Mouse (Mus musculus) gastrocnemius, adult 2 months (tissue): ENCODE results near the gene Slc46a2. TPM values are rescaled to one million over a fixed set of nuclear protein-coding genes. Genes with fewer than 3 reads are reported as not detected.
A peak's percentile ranks its signal among the peaks of the same experiment; 100 is the strongest.

Experiments
- DNase-seq: peaks from one replicate; pipeline ENCODE4 v3.0.0; 2022
- H3K27ac ChIP-seq: fragments of 200-600 bp; 2 replicates; pipeline ENCODE4 v1.8.1; 2022; ENCODE audit warnings: mild to moderate bottlenecking
- H3K4me3 ChIP-seq: fragments of 200-600 bp; 2 replicates; pipeline ENCODE4 v1.8.1; 2022; ENCODE audit warnings: mild to moderate bottlenecking, moderate library complexity
- CTCF ChIP-seq: fragments of 200-600 bp; IDR thresholded peaks from 2 replicates; pipeline ENCODE4 v1.8.1; 2022; ENCODE audit warnings: antibody characterized with exemption, mild to moderate bottlenecking, moderate library complexity
- intact Hi-C: fragments of 180-260 bp; cut with DNase I; formaldehyde crosslinking; loops from one replicate; pipeline ENCODE4 v1.15.1; 2025
- total RNA-seq, 2 experiments: library from RNA; stranded (reverse); gene quantifications; 2 replicates each; pipeline ENCODE4 v1.2.3; 2021

Gene Slc46a2
- total RNA-seq, 2 experiments from 2014 or later, result not detected

- TF ChIP-seq CTCF, result no peak
- intact Hi-C loops, result no loop called here
- H3K4me3 ChIP-seq, result no peak overlapping the region
- H3K27ac ChIP-seq, result peak overlapping the region; percentile 13; the same call in 1 of the 2 replicates
- peak; percentile 35 for DNase-seq
These were observed 51.0 kb downstream of the Slc46a2 start for GRCm38 (mm10) chr4:59863869-59864268.

GRCm38 (mm10) chr4:59862335-59862734 is 52.5 kb downstream of the Slc46a2 start:
- no peak for TF ChIP-seq CTCF
- DNase-seq, result no peak
- Histone ChIP-seq H3K4me3 (no peak overlapping the region), H3K27ac (no peak overlapping the region)
- intact Hi-C loops, result no loop called here

GRCm38 (mm10) chr4:59861871-59862270 is 53.0 kb downstream of the Slc46a2 start:
- TF ChIP-seq CTCF, result no peak
- Histone ChIP-seq H3K27ac (no peak overlapping the region), H3K4me3 (no peak overlapping the region)
- DNase-seq, result no peak
- intact Hi-C loops, result no loop called here

GRCm38 (mm10) chr4:59860431-59860830 is 54.4 kb downstream of the Slc46a2 start:
- no peak for DNase-seq
- TF ChIP-seq CTCF, result no peak
- no peak overlapping the region for H3K4me3 ChIP-seq
- intact Hi-C loops, result no loop called here
- no peak overlapping the region for H3K27ac ChIP-seq

- intact Hi-C loops, result no loop called here
- TF ChIP-seq CTCF, result no peak
- H3K27ac ChIP-seq, result 0 out of 2 replicates have a peak overlapping the region, but pooled peaks have one; percentile 38
- no peak for DNase-seq
- H3K4me3 ChIP-seq, result no peak overlapping the region
These were observed 55.0 kb downstream of the Slc46a2 start for GRCm38 (mm10) chr4:59859693-59860425.

Other genes with a start within 250 kb of the Slc46a2 start
- 1 to 10 TPM; 2.8 to 5.9 TPM for gene Inip, start 113.5 kb downstream of the Slc46a2 start, total RNA-seq
- 1 to 10 TPM; 3.1 to 4.1 TPM for gene Snx30, start 109.2 kb downstream of the Slc46a2 start, total RNA-seq
- not detected for gene Mup4, start 45.7 kb upstream of the Slc46a2 start, total RNA-seq
- not detected for gene Mup6, start 49.2 kb upstream of the Slc46a2 start, total RNA-seq
- not detected for gene Mup7, start 155.4 kb upstream of the Slc46a2 start, total RNA-seq
- not detected for gene Mup2, start 239.2 kb upstream of the Slc46a2 start, total RNA-seq